Mouse (Mus musculus): ENCODE data around the gene Yy1. TPM values are rescaled to one million over a fixed set of nuclear protein-coding genes. Genes with fewer than 3 reads are reported as not detected.

The Yy1 gene
- polyA plus RNA-seq, 1 experiment from 2014 or later, result 10.3 TPM

GRCm38 (mm10) chr12:108787329-108787728 is 5.4 kb upstream of the Yy1 start:
- TF ChIP-seq CTCF (IDR thresholded peaks at IDR 0.05; ENCODE audit: low read depth), result no peak
- H3K27ac ChIP-seq (ENCODE audit: low read depth, low read length), result no peak overlapping the region
- no peaks in the 10 kb centered on the region for H3K36me3 ChIP-seq (ENCODE audit: control insufficient read depth, insufficient read depth)
- H3K9me3 ChIP-seq (ENCODE audit: control insufficient read depth), result no peaks in the 10 kb centered on the region
- H3K27me3 ChIP-seq (replicated peaks; ENCODE audit: control insufficient read depth, insufficient read depth, low read length), result no peaks in the 10 kb centered on the region
- no peak overlapping the region for H3K9ac ChIP-seq (ENCODE audit: low read depth, low read length)
- 76% methylated on average over 2 of the region's 2 CpGs for WGBS
- no peak overlapping the region for H3K4me3 ChIP-seq (ENCODE audit: low read depth, low read length)
- ATAC-seq, result no peak
- H3K4me2 ChIP-seq (replicated peaks; ENCODE audit: low read depth), result no peak overlapping the region
- 0 out of 2 replicates have a peak, but pooled peaks cover 3% of the 10 kb centered on the region for H3K4me1 ChIP-seq (replicated peaks; ENCODE audit: control insufficient read depth, insufficient read depth, low read length)

- H3K36me3 ChIP-seq (ENCODE audit: control insufficient read depth, insufficient read depth), result no peaks in the 10 kb centered on the region
- WGBS, result under 1% methylated on average over 51 of the region's 52 CpGs
- peak; percentile 29 for ATAC-seq
- peak; percentile 40 for TF ChIP-seq CTCF (IDR thresholded peaks at IDR 0.05; ENCODE audit: low read depth)
- no peaks in the 10 kb centered on the region for H3K27me3 ChIP-seq (replicated peaks; ENCODE audit: control insufficient read depth, insufficient read depth, low read length)
- H3K9me3 ChIP-seq (ENCODE audit: control insufficient read depth), result no peaks in the 10 kb centered on the region
- peak overlapping the region; percentile 70 for H3K4me2 ChIP-seq (replicated peaks; ENCODE audit: low read depth)
- H3K27ac ChIP-seq (ENCODE audit: low read depth, low read length), result peak overlapping the region; percentile 100
- H3K4me1 ChIP-seq (replicated peaks; ENCODE audit: control insufficient read depth, insufficient read depth, low read length), result 0 out of 2 replicates have a peak, but pooled peaks cover 3% of the 10 kb centered on the region
- peak overlapping the region; percentile 99 for H3K4me3 ChIP-seq (ENCODE audit: low read depth, low read length)
- H3K9ac ChIP-seq (ENCODE audit: low read depth, low read length), result peak overlapping the region; percentile 84
Measured at GRCm38 (mm10) chr12:108792152-108792545, 624 bp upstream of the Yy1 start.

- ATAC-seq, result no peak
- Histone ChIP-seq H3K27ac (ENCODE audit: low read depth, low read length) (peak overlapping the region; percentile 100), H3K4me3 (ENCODE audit: low read depth, low read length) (peak overlapping the region; percentile 99), H3K4me2 (replicated peaks; ENCODE audit: low read depth) (peak overlapping the region; percentile 68), H3K4me1 (replicated peaks; ENCODE audit: control insufficient read depth, insufficient read depth, low read length) (0 out of 2 replicates have a peak, but pooled peaks cover 6% of the 10 kb centered on the region), H3K9ac (ENCODE audit: low read depth, low read length) (peak overlapping the region; percentile 98), H3K36me3 (ENCODE audit: control insufficient read depth, insufficient read depth) (no peaks in the 10 kb centered on the region), H3K9me3 (ENCODE audit: control insufficient read depth) (no peaks in the 10 kb centered on the region), H3K27me3 (replicated peaks; ENCODE audit: control insufficient read depth, insufficient read depth, low read length) (no peaks in the 10 kb centered on the region)
- no peak; the same call in 1 of the 2 replicates for TF ChIP-seq CTCF (IDR thresholded peaks at IDR 0.05; ENCODE audit: low read depth)
- WGBS, result 0% methylated on average over 62 of the region's 71 CpGs
Measured at GRCm38 (mm10) chr12:108793453-108793941, 724 bp downstream of the Yy1 start.

- no peaks in the 10 kb centered on the region for H3K27me3 ChIP-seq (replicated peaks; ENCODE audit: control insufficient read depth, insufficient read depth, low read length)
- H3K9ac ChIP-seq (ENCODE audit: low read depth, low read length), result peak overlapping the region; percentile 98
- H3K4me3 ChIP-seq (ENCODE audit: low read depth, low read length), result peak overlapping the region; percentile 99
- no peak; the same call in 1 of the 2 replicates for TF ChIP-seq CTCF (IDR thresholded peaks at IDR 0.05; ENCODE audit: low read depth)
- under 1% methylated on average over 90 of the region's 94 CpGs for WGBS
- 0 out of 2 replicates have a peak, but pooled peaks cover 7% of the 10 kb centered on the region for H3K4me1 ChIP-seq (replicated peaks; ENCODE audit: control insufficient read depth, insufficient read depth, low read length)
- no peaks in the 10 kb centered on the region for H3K36me3 ChIP-seq (ENCODE audit: control insufficient read depth, insufficient read depth)
- peak overlapping the region; percentile 68 for H3K4me2 ChIP-seq (replicated peaks; ENCODE audit: low read depth)
- ATAC-seq, result peak; percentile 60
- H3K9me3 ChIP-seq (ENCODE audit: control insufficient read depth), result no peaks in the 10 kb centered on the region
- peak overlapping the region; percentile 100 for H3K27ac ChIP-seq (ENCODE audit: low read depth, low read length)
Measured at GRCm38 (mm10) chr12:108794078-108794711, 1.4 kb downstream of the Yy1 start.

- H3K27me3 ChIP-seq (replicated peaks; ENCODE audit: control insufficient read depth, insufficient read depth, low read length), result no peaks in the 10 kb centered on the region
- H3K9me3 ChIP-seq (ENCODE audit: control insufficient read depth), result no peaks in the 10 kb centered on the region
- H3K4me2 ChIP-seq (replicated peaks; ENCODE audit: low read depth), result peak overlapping the region; percentile 68
- 4% methylated on average over 9 of the region's 9 CpGs for WGBS
- ATAC-seq, result no peak
- H3K4me1 ChIP-seq (replicated peaks; ENCODE audit: control insufficient read depth, insufficient read depth, low read length), result 0 out of 2 replicates have a peak, but pooled peaks cover 7% of the 10 kb centered on the region
- peak overlapping the region; percentile 98 for H3K9ac ChIP-seq (ENCODE audit: low read depth, low read length)
- no peaks in the 10 kb centered on the region for H3K36me3 ChIP-seq (ENCODE audit: control insufficient read depth, insufficient read depth)
- TF ChIP-seq CTCF (IDR thresholded peaks at IDR 0.05; ENCODE audit: low read depth), result no peak
- peak overlapping the region; percentile 99 for H3K4me3 ChIP-seq (ENCODE audit: low read depth, low read length)
- peak overlapping the region; percentile 100 for H3K27ac ChIP-seq (ENCODE audit: low read depth, low read length)
Measured at GRCm38 (mm10) chr12:108794979-108795537, 2.3 kb downstream of the Yy1 start.

GRCm38 (mm10) chr12:108801613-108802012 is 8.8 kb downstream of the Yy1 start:
- no peak for TF ChIP-seq CTCF (IDR thresholded peaks at IDR 0.05; ENCODE audit: low read depth)
- H3K27me3 ChIP-seq (replicated peaks; ENCODE audit: control insufficient read depth, insufficient read depth, low read length), result no peaks in the 10 kb centered on the region
- no peak overlapping the region for H3K9ac ChIP-seq (ENCODE audit: low read depth, low read length)
- 78% methylated on average over 2 of the region's 2 CpGs for WGBS
- H3K4me3 ChIP-seq (ENCODE audit: low read depth, low read length), result no peak overlapping the region
- H3K4me1 ChIP-seq (replicated peaks; ENCODE audit: control insufficient read depth, insufficient read depth, low read length), result 0 out of 2 replicates have a peak, but pooled peaks cover 4% of the 10 kb centered on the region
- ATAC-seq, result no peak
- no peak overlapping the region for H3K4me2 ChIP-seq (replicated peaks; ENCODE audit: low read depth)
- no peaks in the 10 kb centered on the region for H3K9me3 ChIP-seq (ENCODE audit: control insufficient read depth)
- H3K27ac ChIP-seq (ENCODE audit: low read depth, low read length), result no peak overlapping the region
- H3K36me3 ChIP-seq (ENCODE audit: control insufficient read depth, insufficient read depth), result no peaks in the 10 kb centered on the region

Measured in intestine, postnatal 0 days (tissue).